Mouse (Mus musculus): Measurements from ENCODE around the gene Nrxn2. TPM values are rescaled to one million over a fixed set of nuclear protein-coding genes. Genes with fewer than 3 reads are reported as not detected.

Nrxn2 gene
- polyA plus RNA-seq, 1 experiment from 2014 or later, result 2.5 TPM

- Histone ChIP-seq H3K4me3 (ENCODE audit: low read depth, low read length) (no peak overlapping the region), H3K36me3 (ENCODE audit: control insufficient read depth, insufficient read depth, low read length) (no peaks in the 10 kb centered on the region), H3K9ac (replicated peaks; ENCODE audit: low read depth, low read length) (no peak overlapping the region), H3K4me1 (ENCODE audit: control insufficient read depth, insufficient read depth, low read length) (peaks cover 5% of the 10 kb centered on the region; the same call in 1 of the 2 replicates), H3K4me2 (replicated peaks; ENCODE audit: low read depth, low read length) (no peak overlapping the region), H3K27me3 (ENCODE audit: control insufficient read depth, insufficient read depth, low read length) (peaks cover 57% of the 10 kb centered on the region), H3K9me3 (ENCODE audit: control insufficient read depth, low read depth, low read length) (no peaks in the 10 kb centered on the region), H3K27ac (ENCODE audit: low read length) (no peak overlapping the region)
- 83% methylated on average over 16 of the region's 16 CpGs for WGBS
- ATAC-seq (ENCODE audit: insufficient number of reproducible peaks, insufficient read depth, low FRiP score, low read depth), result no peak
These were observed 4.7 kb downstream of the Nrxn2 start for GRCm38 (mm10) chr19:6423241-6423640.

- peaks cover 61% of the 10 kb centered on the region for H3K27me3 ChIP-seq (ENCODE audit: control insufficient read depth, insufficient read depth, low read length)
These were observed 5.8 kb downstream of the Nrxn2 start for GRCm38 (mm10) chr19:6424137-6424881.

DNA sequence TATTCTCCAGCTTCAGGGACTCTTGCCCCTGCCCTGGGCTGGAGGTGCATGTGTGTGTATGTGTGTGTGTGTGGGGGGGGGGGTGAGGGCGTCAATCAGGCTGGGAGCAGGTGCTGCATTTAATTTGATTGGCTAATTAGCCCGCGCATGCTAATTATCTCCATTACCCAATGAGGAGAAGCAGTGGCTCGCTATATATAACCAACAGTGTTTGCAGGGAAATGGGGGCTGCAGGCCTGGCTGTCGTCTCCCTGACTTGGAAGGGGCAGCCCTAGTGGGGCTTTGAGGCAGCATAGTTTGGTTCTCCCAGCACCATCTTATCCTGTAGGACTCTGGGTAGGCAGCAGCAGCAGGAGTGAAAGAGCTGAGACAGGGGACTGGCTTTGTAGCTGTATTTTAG, 7.1 kb downstream of the Nrxn2 start:
- 62% methylated on average over 5 of the region's 5 CpGs for WGBS
- Histone ChIP-seq H3K27ac (ENCODE audit: low read length) (no peak overlapping the region), H3K36me3 (ENCODE audit: control insufficient read depth, insufficient read depth, low read length) (no peaks in the 10 kb centered on the region), H3K9me3 (ENCODE audit: control insufficient read depth, low read depth, low read length) (no peaks in the 10 kb centered on the region), H3K4me3 (ENCODE audit: low read depth, low read length) (no peak overlapping the region), H3K27me3 (ENCODE audit: control insufficient read depth, insufficient read depth, low read length) (peaks cover 58% of the 10 kb centered on the region), H3K4me1 (ENCODE audit: control insufficient read depth, insufficient read depth, low read length) (peaks cover 11% of the 10 kb centered on the region; the same call in 1 of the 2 replicates), H3K9ac (replicated peaks; ENCODE audit: low read depth, low read length) (no peak overlapping the region), H3K4me2 (replicated peaks; ENCODE audit: low read depth, low read length) (no peak overlapping the region)
- no peak for ATAC-seq (ENCODE audit: insufficient number of reproducible peaks, insufficient read depth, low FRiP score, low read depth)

More at GRCm38 (mm10) chr19:6424137-6424881, 5.8 kb downstream of the Nrxn2 start:
- H3K4me1 ChIP-seq (ENCODE audit: control insufficient read depth, insufficient read depth, low read length), result peaks cover 11% of the 10 kb centered on the region; the same call in 1 of the 2 replicates
- no peaks in the 10 kb centered on the region for H3K36me3 ChIP-seq (ENCODE audit: control insufficient read depth, insufficient read depth, low read length)
- H3K27ac ChIP-seq (ENCODE audit: low read length), result no peak overlapping the region
- no peak for ATAC-seq (ENCODE audit: insufficient number of reproducible peaks, insufficient read depth, low FRiP score, low read depth)
- H3K9me3 ChIP-seq (ENCODE audit: control insufficient read depth, low read depth, low read length), result no peaks in the 10 kb centered on the region
- H3K4me2 ChIP-seq (replicated peaks; ENCODE audit: low read depth, low read length), result no peak overlapping the region
- H3K4me3 ChIP-seq (ENCODE audit: low read depth, low read length), result no peak overlapping the region
- 63% methylated on average over 8 of the region's 8 CpGs for WGBS
- H3K9ac ChIP-seq (replicated peaks; ENCODE audit: low read depth, low read length), result no peak overlapping the region

DNA sequence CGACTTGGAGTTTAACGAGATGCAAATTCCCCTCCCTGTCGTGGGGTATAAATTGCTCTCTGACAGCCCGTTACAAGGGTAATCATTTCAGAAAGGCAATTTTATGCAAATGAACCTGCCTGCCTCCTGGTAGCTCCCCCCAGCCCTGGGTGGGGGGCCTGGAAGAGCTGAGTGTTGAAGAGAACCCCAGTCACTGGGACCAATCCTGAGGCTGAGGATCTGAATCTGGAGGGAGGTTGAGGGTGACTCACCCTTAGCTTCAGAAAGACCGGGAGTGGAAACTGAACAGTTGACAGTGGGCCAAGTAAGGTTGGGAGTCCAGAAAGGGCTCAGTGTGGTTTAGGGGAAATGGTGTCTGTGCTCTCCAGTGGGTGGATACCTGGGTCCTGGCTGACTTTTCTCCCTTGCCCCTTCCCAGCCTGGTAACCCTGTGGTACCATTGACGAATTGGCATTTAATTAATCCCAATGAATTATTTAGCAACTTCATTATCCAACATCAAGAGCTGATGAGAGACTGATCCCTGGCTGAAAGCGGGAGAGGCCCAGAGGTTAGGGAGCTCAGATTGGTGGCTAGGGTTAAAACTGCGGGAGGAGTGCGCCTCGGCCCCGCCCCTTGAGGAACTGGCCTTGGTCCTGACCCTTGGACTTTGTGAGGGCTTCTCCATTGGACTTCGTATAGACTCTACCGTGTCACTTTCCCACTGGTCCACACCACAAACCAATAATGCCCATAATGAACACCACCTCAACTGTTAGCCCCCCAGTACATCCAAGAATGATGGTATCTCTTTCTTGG, 8.4 kb downstream of the Nrxn2 start:
- WGBS, result 24% methylated on average over 13 of the region's 13 CpGs
- H3K27ac ChIP-seq (ENCODE audit: low read length), result no peak overlapping the region
- no peak overlapping the region for H3K9ac ChIP-seq (replicated peaks; ENCODE audit: low read depth, low read length)
- H3K27me3 ChIP-seq (ENCODE audit: control insufficient read depth, insufficient read depth, low read length), result peaks cover 53% of the 10 kb centered on the region
- no peaks in the 10 kb centered on the region for H3K9me3 ChIP-seq (ENCODE audit: control insufficient read depth, low read depth, low read length)
- H3K4me1 ChIP-seq (ENCODE audit: control insufficient read depth, insufficient read depth, low read length), result peaks cover 11% of the 10 kb centered on the region; the same call in 1 of the 2 replicates
- H3K4me3 ChIP-seq (ENCODE audit: low read depth, low read length), result no peak overlapping the region
- no peaks in the 10 kb centered on the region for H3K36me3 ChIP-seq (ENCODE audit: control insufficient read depth, insufficient read depth, low read length)
- ATAC-seq (ENCODE audit: insufficient number of reproducible peaks, insufficient read depth, low FRiP score, low read depth), result no peak
- no peak overlapping the region for H3K4me2 ChIP-seq (replicated peaks; ENCODE audit: low read depth, low read length)

DNA sequence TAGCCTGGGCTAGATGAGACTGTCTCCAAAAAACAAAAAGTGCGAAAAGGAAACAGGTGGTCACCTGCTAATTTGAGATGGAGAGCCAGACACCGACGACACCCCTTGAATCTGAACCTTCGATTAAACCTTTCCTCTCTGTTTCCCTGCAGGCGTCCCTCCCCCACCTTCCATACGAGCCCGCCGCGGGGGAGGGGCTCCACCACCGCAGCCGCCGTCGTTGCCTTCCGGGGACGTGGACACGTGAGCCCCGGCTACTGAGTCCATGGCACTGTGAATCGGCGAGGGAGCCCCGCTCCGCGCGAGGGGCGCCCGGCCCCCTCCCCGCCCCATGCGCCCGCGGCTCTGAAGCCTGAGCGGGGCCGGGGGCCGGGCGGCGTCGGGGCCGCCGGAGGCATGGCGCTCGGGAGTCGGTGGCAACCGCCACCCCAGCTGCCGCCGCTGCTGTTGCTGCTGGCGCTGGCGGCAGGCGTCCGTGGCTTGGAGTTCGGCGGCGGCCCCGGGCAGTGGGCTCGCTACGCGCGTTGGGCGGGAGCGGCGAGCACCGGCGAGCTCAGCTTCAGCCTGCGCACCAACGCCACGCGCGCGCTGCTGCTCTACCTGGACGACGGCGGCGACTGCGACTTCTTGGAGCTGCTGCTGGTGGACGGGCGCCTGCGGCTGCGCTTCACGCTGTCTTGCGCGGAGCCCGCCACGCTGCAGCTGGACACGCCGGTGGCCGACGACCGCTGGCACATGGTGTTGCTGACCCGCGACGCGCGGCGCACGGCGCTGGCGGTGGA, 9.3 kb downstream of the Nrxn2 start:
- WGBS, result 1% methylated on average over 93 of the region's 94 CpGs
- ATAC-seq (ENCODE audit: insufficient number of reproducible peaks, insufficient read depth, low FRiP score, low read depth), result peak; percentile 38; the same call in 1 of the 2 replicates
- Histone ChIP-seq H3K27me3 (ENCODE audit: control insufficient read depth, insufficient read depth, low read length) (peaks cover 53% of the 10 kb centered on the region), H3K36me3 (ENCODE audit: control insufficient read depth, insufficient read depth, low read length) (no peaks in the 10 kb centered on the region), H3K4me3 (ENCODE audit: low read depth, low read length) (peak overlapping the region; percentile 29), H3K4me2 (replicated peaks; ENCODE audit: low read depth, low read length) (peak overlapping the region; percentile 52), H3K9me3 (ENCODE audit: control insufficient read depth, low read depth, low read length) (no peaks in the 10 kb centered on the region), H3K27ac (ENCODE audit: low read length) (no peak overlapping the region), H3K9ac (replicated peaks; ENCODE audit: low read depth, low read length) (no peak overlapping the region), H3K4me1 (ENCODE audit: control insufficient read depth, insufficient read depth, low read length) (peaks cover 11% of the 10 kb centered on the region; the same call in 1 of the 2 replicates)

DNA sequence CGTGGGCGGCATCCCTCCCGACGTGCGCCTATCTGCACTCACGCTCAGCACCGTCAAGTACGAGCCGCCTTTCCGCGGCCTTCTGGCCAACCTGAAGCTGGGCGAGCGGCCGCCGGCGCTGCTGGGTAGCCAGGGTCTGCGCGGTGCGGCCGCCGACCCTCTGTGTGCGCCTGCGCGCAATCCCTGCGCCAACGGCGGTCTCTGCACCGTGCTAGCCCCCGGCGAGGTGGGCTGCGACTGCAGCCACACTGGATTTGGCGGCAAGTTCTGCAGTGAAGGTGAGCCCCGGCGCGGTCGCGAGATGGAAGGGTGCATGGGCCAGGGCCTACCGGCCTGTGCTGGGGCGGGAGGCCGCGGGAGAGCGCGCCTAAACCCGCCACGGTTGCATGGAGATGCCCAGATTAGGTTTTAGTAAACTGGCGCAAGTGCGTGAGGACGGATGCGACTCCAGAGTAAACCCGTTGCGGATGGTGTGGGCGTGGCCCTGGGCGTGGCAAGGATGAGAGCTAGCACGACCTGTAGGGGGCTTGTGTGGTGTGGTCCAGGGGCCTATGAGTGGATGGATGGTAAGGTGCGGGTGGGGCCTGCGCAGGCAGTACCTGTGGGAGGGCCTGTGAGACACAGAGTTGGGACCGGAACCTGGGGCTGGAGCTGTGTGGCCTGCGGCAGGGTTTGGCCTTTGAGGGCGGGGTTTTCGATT, 10.1 kb downstream of the Nrxn2 start:
- H3K9me3 ChIP-seq (ENCODE audit: control insufficient read depth, low read depth, low read length), result no peaks in the 10 kb centered on the region
- peaks cover 11% of the 10 kb centered on the region; the same call in 1 of the 2 replicates for H3K4me1 ChIP-seq (ENCODE audit: control insufficient read depth, insufficient read depth, low read length)
- peak; percentile 26; the same call in 1 of the 2 replicates for ATAC-seq (ENCODE audit: insufficient number of reproducible peaks, insufficient read depth, low FRiP score, low read depth)
- WGBS, result under 1% methylated on average over 59 of the region's 60 CpGs
- peak overlapping the region; percentile 52 for H3K4me2 ChIP-seq (replicated peaks; ENCODE audit: low read depth, low read length)
- H3K27ac ChIP-seq (ENCODE audit: low read length), result no peak overlapping the region
- H3K4me3 ChIP-seq (ENCODE audit: low read depth, low read length), result peak overlapping the region; percentile 29
- H3K9ac ChIP-seq (replicated peaks; ENCODE audit: low read depth, low read length), result no peak overlapping the region
- H3K27me3 ChIP-seq (ENCODE audit: control insufficient read depth, insufficient read depth, low read length), result peaks cover 53% of the 10 kb centered on the region
- no peaks in the 10 kb centered on the region for H3K36me3 ChIP-seq (ENCODE audit: control insufficient read depth, insufficient read depth, low read length)

DNA sequence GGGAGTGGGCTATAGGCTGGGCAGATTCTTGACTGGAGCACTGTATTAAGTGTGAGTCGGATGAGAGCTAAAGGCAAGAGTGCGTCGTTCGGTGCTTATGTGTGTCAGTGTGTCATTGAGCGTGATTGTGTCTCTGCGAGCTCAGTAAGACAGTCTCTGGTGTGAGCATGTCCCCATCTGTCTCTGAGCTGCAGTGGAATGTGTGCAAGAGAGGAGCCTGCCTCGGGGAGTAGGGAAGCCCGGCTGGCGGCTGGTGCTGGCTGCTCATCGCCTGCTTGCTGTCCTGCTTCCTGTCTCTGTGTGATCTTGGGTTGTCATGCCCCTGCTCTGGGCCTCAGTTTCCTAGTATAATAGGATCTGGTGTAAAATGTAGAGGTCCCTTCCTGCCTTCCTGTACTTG, 24.5 kb downstream of the Nrxn2 start:
- H3K9ac ChIP-seq (replicated peaks; ENCODE audit: low read depth, low read length), result no peak overlapping the region
- no peak overlapping the region for H3K27ac ChIP-seq (ENCODE audit: low read length)
- H3K36me3 ChIP-seq (ENCODE audit: control insufficient read depth, insufficient read depth, low read length), result no peaks in the 10 kb centered on the region
- H3K4me3 ChIP-seq (ENCODE audit: low read depth, low read length), result no peak overlapping the region
- WGBS, result 70% methylated on average over 10 of the region's 10 CpGs
- H3K27me3 ChIP-seq (ENCODE audit: control insufficient read depth, insufficient read depth, low read length), result no peaks in the 10 kb centered on the region
- no peak overlapping the region for H3K4me2 ChIP-seq (replicated peaks; ENCODE audit: low read depth, low read length)
- no peak for ATAC-seq (ENCODE audit: insufficient number of reproducible peaks, insufficient read depth, low FRiP score, low read depth)
- H3K9me3 ChIP-seq (ENCODE audit: control insufficient read depth, low read depth, low read length), result no peaks in the 10 kb centered on the region
- peaks cover 2% of the 10 kb centered on the region; the same call in 1 of the 2 replicates for H3K4me1 ChIP-seq (ENCODE audit: control insufficient read depth, insufficient read depth, low read length)

Measured in stomach, embryonic 14.5 days (tissue).